Comparison of ENCODE assay signal across 8 mouse cellular contexts in the genomic region with DNA sequence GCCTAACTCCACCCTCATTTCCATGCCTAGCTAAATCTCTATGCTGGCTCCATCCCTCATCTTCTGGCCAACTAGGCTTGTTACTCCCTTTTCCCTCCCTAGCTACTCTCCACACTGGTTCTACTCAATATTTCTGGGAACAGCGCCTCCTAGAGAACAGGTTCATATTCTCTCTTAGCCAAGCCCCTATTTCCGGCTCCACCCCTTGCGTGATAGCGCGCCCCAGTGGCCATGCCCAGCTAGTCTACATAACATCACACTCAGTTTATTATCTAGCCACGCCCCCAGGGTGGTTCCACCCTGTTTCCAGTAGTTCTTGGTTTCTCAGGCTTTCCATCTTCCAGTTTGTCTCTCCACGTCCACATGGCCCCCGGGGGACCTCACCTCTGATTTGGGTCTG. TPM values are rescaled to one million over a fixed set of nuclear protein-coding genes. Genes with fewer than 3 reads are reported as not detected.
DNase-seq lines count a peak whose midpoint lies in the region; ATAC-seq and TF ChIP-seq lines count a peak whose summit lies in the region.

No protein-coding gene starts in this region.

- peaks cover 16% of the 10 kb centered on the region for H3K4me1 ChIP-seq in intestine, postnatal 0 days (replicated peaks; ENCODE audit: control insufficient read depth, insufficient read depth, low read length)
- H3K4me1 ChIP-seq in midbrain, embryonic 12.5 days, result peaks cover 35% of the 10 kb centered on the region
- peaks cover 31% of the 10 kb centered on the region for H3K4me1 ChIP-seq in small intestine, adult 2 months (ENCODE audit: control insufficient read depth, insufficient read depth, insufficient read length, low read length)

- peak; percentile 72 for ATAC-seq in intestine, postnatal 0 days
- no peak for ATAC-seq in midbrain, embryonic 12.5 days (ENCODE audit: low FRiP score, low read depth)

- 2% methylated on average over 8 of the region's 8 CpGs for WGBS in intestine, postnatal 0 days
- 4% methylated on average over 8 of the region's 8 CpGs for WGBS in midbrain, embryonic 12.5 days
- 2% methylated on average over 8 of the region's 8 CpGs for WGBS in small intestine, adult 2 months

- peak; percentile 98 for TF ChIP-seq CTCF in intestine, postnatal 0 days (IDR thresholded peaks at IDR 0.05; ENCODE audit: low read depth)
- TF ChIP-seq CTCF in small intestine, adult 2 months (IDR thresholded peaks at IDR 0.05; ENCODE audit: extremely low read depth, insufficient read length, insufficient replicate concordance, low read depth, low read length), result peak; percentile 87; the same call in 1 of the 2 replicates

- H3K27me3 ChIP-seq in intestine, postnatal 0 days (replicated peaks; ENCODE audit: control insufficient read depth, insufficient read depth, low read length), result no peaks in the 10 kb centered on the region
- H3K27me3 ChIP-seq in midbrain, embryonic 12.5 days, result peaks cover 45% of the 10 kb centered on the region
- no peaks in the 10 kb centered on the region; the same call in 1 of the 2 replicates for H3K27me3 ChIP-seq in small intestine, adult 2 months (ENCODE audit: control insufficient read depth, insufficient read depth, low read length)

- peak overlapping the region; percentile 91 for H3K4me2 ChIP-seq in intestine, postnatal 0 days (replicated peaks; ENCODE audit: low read depth)
- H3K4me2 ChIP-seq in midbrain, embryonic 12.5 days (replicated peaks), result peak overlapping the region; percentile 86; the same call in 1 of the 2 replicates

- intact Hi-C loops in left cerebral cortex, postnatal 4 days (cut with DNase I), result no loop called here

- H3K9me3 ChIP-seq in intestine, postnatal 0 days (ENCODE audit: control insufficient read depth), result no peaks in the 10 kb centered on the region
- H3K9me3 ChIP-seq in midbrain, embryonic 12.5 days, result no peaks in the 10 kb centered on the region

- no peak overlapping the region for H3K27ac ChIP-seq in intestine, postnatal 0 days (ENCODE audit: low read depth, low read length)
- H3K27ac ChIP-seq in midbrain, embryonic 12.5 days (replicated peaks), result no peak overlapping the region
- peak overlapping the region; percentile 18 for H3K27ac ChIP-seq in small intestine, adult 2 months (ENCODE audit: insufficient read depth, low read depth, low read length)

- peak; percentile 95 for DNase-seq in 3T3-L1 (ENCODE audit: low read depth, low spot score)
- peak; percentile 55 for DNase-seq in adrenal gland, adult 8-10 months
- peak; percentile 87 for DNase-seq in embryo, embryonic 9.5 days (ENCODE audit: extremely low spot score)
- peak; percentile 50 to 81 for DNase-seq in gastrocnemius, postnatal 4 days (ENCODE audit: low spot score in 2 of 2)
- DNase-seq in left cerebral cortex, postnatal 4 days, result peak; percentile 87

- H3K4me3 ChIP-seq in intestine, postnatal 0 days (ENCODE audit: low read depth, low read length), result 0 out of 2 replicates have a peak overlapping the region, but pooled peaks have one; percentile 54
- no peak overlapping the region for H3K4me3 ChIP-seq in midbrain, embryonic 12.5 days
- peak overlapping the region; percentile 65 for H3K4me3 ChIP-seq in small intestine, adult 2 months (ENCODE audit: low read depth, low read length)

- TF ChIP-seq POLR2A in small intestine, adult 2 months (IDR thresholded peaks at IDR 0.05; ENCODE audit: low read depth, low read length), result no peak

- no peaks in the 10 kb centered on the region for H3K36me3 ChIP-seq in intestine, postnatal 0 days (ENCODE audit: control insufficient read depth, insufficient read depth)
- H3K36me3 ChIP-seq in midbrain, embryonic 12.5 days, result peaks cover 16% of the 10 kb centered on the region
- H3K36me3 ChIP-seq in small intestine, adult 2 months (ENCODE audit: control insufficient read depth, insufficient read depth, low read length), result no peaks in the 10 kb centered on the region

- no peak overlapping the region for H3K9ac ChIP-seq in intestine, postnatal 0 days (ENCODE audit: low read depth, low read length)
- no peak overlapping the region for H3K9ac ChIP-seq in midbrain, embryonic 12.5 days (replicated peaks)

RNA-seq across cellular contexts. Expression of a gene that starts 6.2 kb away (rescaled TPM):
- under 1 TPM; 0.09 to 0.31 (median 0.26) TPM for total RNA-seq in adrenal gland, adult 8-10 months (2022)
- 100 to 1,000 TPM; 523 to 551 TPM for total RNA-seq in gastrocnemius, postnatal 4 days (2021)
- polyA plus RNA-seq in intestine, postnatal 0 days (2015; fragmentation: Nextera tagmentation; extraction: Ambion mirVana), result 0.76 and 0.88 TPM in 2 replicates
- total RNA-seq in left cerebral cortex, postnatal 4 days (2021), result under 1 TPM; 0.36 to 0.38 TPM
- 0.24 TPM in 1 of 2 replicates, not detected in the other for polyA plus RNA-seq in midbrain, embryonic 12.5 days (2016; fragmentation: Nextera tagmentation; extraction: Ambion mirVana)
- polyA plus RNA-seq in small intestine, adult 2 months (2012; rRNA removed), result 0.14 and 0.46 TPM in 2 replicates

RNA-seq across cellular contexts. Expression of a gene that starts 7.7 kb away (rescaled TPM):
- total RNA-seq in adrenal gland, adult 8-10 months (2022), result 10 to 100 TPM in 2 of 4 experiments, 1 to 10 TPM in 2; 5.8 to 19.1 (median 10.4) TPM
- total RNA-seq in gastrocnemius, postnatal 4 days (2021), result 10 to 100 TPM; 42.7 to 53.4 TPM
- 49.4 and 55.1 TPM in 2 replicates for polyA plus RNA-seq in intestine, postnatal 0 days (2015; fragmentation: Nextera tagmentation; extraction: Ambion mirVana)
- 10 to 100 TPM; 32.1 to 33.8 TPM for total RNA-seq in left cerebral cortex, postnatal 4 days (2021)
- polyA plus RNA-seq in midbrain, embryonic 12.5 days (2016; fragmentation: Nextera tagmentation; extraction: Ambion mirVana), result 7.9 and 8.2 TPM in 2 replicates
- 101 and 257 TPM in 2 replicates for polyA plus RNA-seq in small intestine, adult 2 months (2012; rRNA removed)

RNA-seq across cellular contexts. Expression of a gene that starts 25.5 kb away (rescaled TPM):
- 1 to 10 TPM; 2.8 to 7.2 (median 4.7) TPM for total RNA-seq in adrenal gland, adult 8-10 months (2022)
- 1 to 10 TPM; 1.9 to 2.4 TPM for total RNA-seq in gastrocnemius, postnatal 4 days (2021)
- polyA plus RNA-seq in intestine, postnatal 0 days (2015; fragmentation: Nextera tagmentation; extraction: Ambion mirVana), result 24.5 and 24.8 TPM in 2 replicates
- 100 to 1,000 TPM; 106 to 108 TPM for total RNA-seq in left cerebral cortex, postnatal 4 days (2021)
- 15.0 and 15.4 TPM in 2 replicates for polyA plus RNA-seq in midbrain, embryonic 12.5 days (2016; fragmentation: Nextera tagmentation; extraction: Ambion mirVana)
- polyA plus RNA-seq in small intestine, adult 2 months (2012; rRNA removed), result 15.4 and 63.9 TPM in 2 replicates

RNA-seq across cellular contexts. Expression of a gene that starts 29.1 kb away (rescaled TPM):
- total RNA-seq in adrenal gland, adult 8-10 months (2022), result 10 to 100 TPM in 2 of 4 experiments, 1 to 10 TPM in 2; 1.8 to 14.1 (median 7.6) TPM
- 1 to 10 TPM in 1 of 2 experiments, under 1 TPM in 1; 0.86 to 1.1 TPM for total RNA-seq in gastrocnemius, postnatal 4 days (2021)
- 3.4 TPM in 2 replicates for polyA plus RNA-seq in intestine, postnatal 0 days (2015; fragmentation: Nextera tagmentation; extraction: Ambion mirVana)
- 10 to 100 TPM; 60.4 to 68.3 TPM for total RNA-seq in left cerebral cortex, postnatal 4 days (2021)
- polyA plus RNA-seq in midbrain, embryonic 12.5 days (2016; fragmentation: Nextera tagmentation; extraction: Ambion mirVana), result 2.6 and 2.9 TPM in 2 replicates
- 2.9 and 4.0 TPM in 2 replicates for polyA plus RNA-seq in small intestine, adult 2 months (2012; rRNA removed)

RNA-seq across cellular contexts. Expression of a gene that starts 54.2 kb away (rescaled TPM):
- total RNA-seq in adrenal gland, adult 8-10 months (2022), result 100 to 1,000 TPM; 232 to 563 (median 376) TPM
- 100 to 1,000 TPM; 215 to 251 TPM for total RNA-seq in gastrocnemius, postnatal 4 days (2021)
- 81.3 and 85.5 TPM in 2 replicates for polyA plus RNA-seq in intestine, postnatal 0 days (2015; fragmentation: Nextera tagmentation; extraction: Ambion mirVana)
- 100 to 1,000 TPM; 453 to 460 TPM for total RNA-seq in left cerebral cortex, postnatal 4 days (2021)
- 294 and 300 TPM in 2 replicates for polyA plus RNA-seq in midbrain, embryonic 12.5 days (2016; fragmentation: Nextera tagmentation; extraction: Ambion mirVana)
- polyA plus RNA-seq in small intestine, adult 2 months (2012; rRNA removed), result 73.2 and 122 TPM in 2 replicates

Comparison
In these comparisons a context has a peak if more than half of its experiments do, and no peak if none do; other contexts are left out.
1. RNA of a gene that starts 6.2 kb away (total RNA-seq): 523 to 551 TPM in gastrocnemius, postnatal 4 days; 0.36 to 0.38 TPM in left cerebral cortex, postnatal 4 days and 0.09 to 0.31 TPM in adrenal gland, adult 8-10 months; every median in the first group is over 100 times any median in the second.
2. RNA of a gene that starts 25.5 kb away (total RNA-seq): 106 to 108 TPM in left cerebral cortex, postnatal 4 days; 2.8 to 7.2 TPM in adrenal gland, adult 8-10 months and 1.9 to 2.4 TPM in gastrocnemius, postnatal 4 days; every median in the first group is over 10 times any median in the second.
3. Peak in every context shown above with its lines, with median percentiles within 50 percentile points of each other: DNase-seq.